Mouse (Mus musculus): ENCODE measurements around the gene Epb41l1.

Gene Epb41l1

GRCm38 (mm10) chr2:156423672-156424071 is 3.0 kb downstream of the Epb41l1 start:
- no peak for DNase-seq (ENCODE audit: low read depth, low spot score)

- no peak for DNase-seq (ENCODE audit: low read depth, low spot score)
Measured at GRCm38 (mm10) chr2:156425618-156426017, 4.9 kb downstream of the Epb41l1 start.

- DNase-seq (ENCODE audit: low read depth, low spot score): no peak
Measured at GRCm38 (mm10) chr2:156426151-156426550, 5.4 kb downstream of the Epb41l1 start.

GRCm38 (mm10) chr2:156429836-156430235 is 9.1 kb downstream of the Epb41l1 start:
- DNase-seq (ENCODE audit: low read depth, low spot score): no peak

- no peak for DNase-seq (ENCODE audit: low read depth, low spot score)
Measured at GRCm38 (mm10) chr2:156430326-156430725, 9.6 kb downstream of the Epb41l1 start.

- DNase-seq (ENCODE audit: low read depth, low spot score): no peak
Measured at GRCm38 (mm10) chr2:156431409-156431808, 10.7 kb downstream of the Epb41l1 start.

GRCm38 (mm10) chr2:156432086-156432485 is 11.4 kb downstream of the Epb41l1 start:
- no peak for DNase-seq (ENCODE audit: low read depth, low spot score)

- no peak for DNase-seq (ENCODE audit: low read depth, low spot score)
Measured at GRCm38 (mm10) chr2:156432874-156433868, 12.5 kb downstream of the Epb41l1 start.

GRCm38 (mm10) chr2:156437637-156438036 is 16.9 kb downstream of the Epb41l1 start:
- DNase-seq (ENCODE audit: low read depth, low spot score): no peak

GRCm38 (mm10) chr2:156439666-156440462 is 19.2 kb downstream of the Epb41l1 start:
- peak; percentile 72 for DNase-seq (ENCODE audit: low read depth, low spot score)

- DNase-seq (ENCODE audit: low read depth, low spot score): no peak
Measured at GRCm38 (mm10) chr2:156441909-156442308, 21.2 kb downstream of the Epb41l1 start.

GRCm38 (mm10) chr2:156443323-156443722 is 22.6 kb downstream of the Epb41l1 start:
- no peak for DNase-seq (ENCODE audit: low read depth, low spot score)

- DNase-seq (ENCODE audit: low read depth, low spot score): no peak
Measured at GRCm38 (mm10) chr2:156446489-156447035, 25.9 kb downstream of the Epb41l1 start.

- DNase-seq (ENCODE audit: low read depth, low spot score): peak; percentile 35
Measured at GRCm38 (mm10) chr2:156447413-156448295, 26.9 kb downstream of the Epb41l1 start.

GRCm38 (mm10) chr2:156451225-156452148 is 30.8 kb downstream of the Epb41l1 start:
- no peak for DNase-seq (ENCODE audit: low read depth, low spot score)

GRCm38 (mm10) chr2:156452149-156452536 is 31.4 kb downstream of the Epb41l1 start:
- no peak for DNase-seq (ENCODE audit: low read depth, low spot score)

GRCm38 (mm10) chr2:156453822-156454221 is 33.1 kb downstream of the Epb41l1 start:
- DNase-seq (ENCODE audit: low read depth, low spot score): no peak

- DNase-seq (ENCODE audit: low read depth, low spot score): no peak
Measured at GRCm38 (mm10) chr2:156455508-156456108, 34.9 kb downstream of the Epb41l1 start.

All from forelimb bud, embryonic 11.5 days (tissue).